Mouse (Mus musculus) NIH3T3 (cell line): Measurements from ENCODE around the gene Vmn1r189.
"Not testable (repeated sequence)": the region's sequence is repeated elsewhere in the genome, so short reads cannot be mapped to it uniquely, and the experiment has no call there.

Experiments
- DNase-seq: peaks from one replicate; pipeline ENCODE4 v3.0.0-alpha.2; 2012; ENCODE audit warnings: low read depth

Gene Vmn1r189

DNA sequence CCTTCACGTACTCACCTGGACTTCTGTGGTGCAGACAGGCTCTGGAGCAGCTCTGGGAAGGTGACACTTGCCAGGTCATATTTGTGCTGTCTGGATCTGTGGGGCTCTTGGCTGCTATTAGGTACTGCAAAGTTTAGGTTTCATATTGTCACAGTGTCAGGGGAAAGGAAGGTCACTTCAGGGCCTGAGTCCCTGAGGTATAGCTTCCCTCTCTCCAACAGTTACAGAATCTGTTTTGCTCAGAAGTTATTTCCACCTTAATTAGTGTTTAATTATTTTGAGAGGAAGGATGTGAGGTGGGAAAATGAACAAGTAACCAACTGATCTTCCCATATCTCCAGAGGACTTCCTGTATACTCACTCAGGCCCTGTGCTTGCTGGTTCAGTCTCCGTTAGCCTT is at the start of gene Vmn1r189:
Gene Vmn1r189, minus strand, starts transcription at position 101 of the 400 bp plus-strand sequence.
- not testable (repeated sequence) for DNase-seq

DNA sequence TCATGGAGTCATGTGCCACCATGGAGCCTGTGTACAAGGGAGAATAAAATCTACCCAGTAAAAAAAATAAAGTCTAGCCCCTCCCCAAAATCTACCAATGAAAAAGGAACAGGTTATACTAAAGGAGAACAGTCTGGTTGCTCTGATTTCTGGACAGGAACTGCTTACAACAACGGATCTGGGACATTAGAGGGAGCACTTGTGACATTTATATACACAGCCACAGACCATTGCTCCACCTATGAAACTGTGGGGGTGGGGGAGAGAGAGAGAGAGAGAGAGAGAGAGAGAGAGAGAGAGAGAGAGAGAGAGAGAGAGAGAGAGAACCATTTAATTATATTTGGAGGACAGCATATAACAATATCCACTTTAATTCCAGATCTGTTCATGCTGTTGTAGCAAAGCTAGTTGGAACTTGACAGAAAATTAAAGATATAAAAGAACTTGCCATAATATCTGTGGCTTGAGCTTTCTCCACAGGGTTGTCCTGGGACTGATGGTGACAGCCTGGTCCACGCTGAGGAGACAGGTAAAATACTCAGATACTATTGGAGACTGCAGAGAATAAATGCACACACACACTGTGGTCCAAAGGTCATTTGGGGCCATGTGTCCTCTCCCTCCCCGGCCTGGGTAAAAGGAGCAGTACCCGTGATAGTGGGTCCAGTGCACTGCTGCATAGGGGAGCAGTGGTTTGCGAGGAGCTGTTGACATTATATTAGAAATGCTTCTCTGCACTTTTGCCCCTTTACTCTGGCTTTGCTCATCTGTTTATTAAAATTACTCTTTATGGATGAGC is 31.1 kb upstream of the Vmn1r189 start:
- not testable (repeated sequence) for DNase-seq

- not testable (repeated sequence) for DNase-seq
Measured at GRCm38 (mm10) chr13:22084140-22084539, 21.5 kb downstream of the Vmn1r189 start, which contains the start of gene Vmn1r188. Vmn1r188 (plus strand) TSS chr13:22084440.

GRCm38 (mm10) chr13:22063468-22063867 is 42.2 kb downstream of the Vmn1r189 start:
- DNase-seq: no peak

DNA sequence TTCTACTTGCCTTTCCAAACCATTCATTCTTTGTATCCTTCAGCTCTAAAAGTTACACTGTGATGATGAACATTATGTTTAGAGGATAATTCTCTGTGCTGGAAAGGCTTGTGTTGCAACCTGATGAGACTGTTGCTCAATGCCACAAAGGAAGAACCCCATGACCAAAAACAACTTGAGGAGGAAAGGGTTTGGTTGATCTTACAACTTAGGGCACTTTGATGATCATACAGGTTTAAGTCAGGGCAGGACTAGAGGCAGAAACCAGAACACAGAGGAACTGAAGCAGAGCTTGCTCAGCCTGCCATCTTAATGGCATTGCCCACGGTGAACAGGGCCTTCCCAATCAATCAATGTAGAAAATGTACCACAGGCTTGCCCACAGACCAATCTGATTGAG is 44.2 kb downstream of the Vmn1r189 start:
- DNase-seq: no peak

- no peak for DNase-seq
Measured at GRCm38 (mm10) chr13:22053754-22054153, 51.9 kb downstream of the Vmn1r189 start.

DNA sequence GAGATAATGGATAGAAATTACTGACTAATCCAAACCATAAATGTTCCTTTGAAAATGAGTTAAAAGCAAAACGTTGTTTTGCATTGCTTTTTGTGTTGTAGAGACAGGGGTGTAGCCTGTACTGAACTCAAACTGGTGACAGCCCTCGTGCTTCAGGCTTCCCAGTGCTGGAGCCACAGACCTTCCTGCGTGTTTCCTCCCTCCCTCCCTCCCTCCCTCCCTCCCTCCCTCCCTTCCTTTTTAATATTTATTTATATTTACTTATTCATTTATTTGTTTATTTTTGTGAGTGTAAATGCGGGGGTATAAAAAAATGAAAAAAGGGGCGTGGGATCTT is 54.1 kb downstream of the Vmn1r189 start:
- DNase-seq: no peak

- DNase-seq: peak; percentile 89
Measured at GRCm38 (mm10) chr13:22050591-22051522, 54.8 kb downstream of the Vmn1r189 start.
